Mouse (Mus musculus) mouse embryonic stem cell (cell line): ENCODE measurements around the gene Rnf185.

Source experiments
- in situ Hi-C, 2 experiments: fragments of 300-500 bp; cut with MboI; formaldehyde crosslinking; loops; 1 replicate in 1 of 2; 3 replicates in 1 of 2; pipeline ENCODE4 v1.14.3; 2019 to 2020; ENCODE audit warnings: low sequenced_read_pairs in 2 of 2, low pct_unique_long_range_greater_than_20kb in 1 of 2, mixed read lengths in 1 of 2; ENCODE audit not compliant: unreplicated experiment in 1 of 2

The Rnf185 gene

DNA sequence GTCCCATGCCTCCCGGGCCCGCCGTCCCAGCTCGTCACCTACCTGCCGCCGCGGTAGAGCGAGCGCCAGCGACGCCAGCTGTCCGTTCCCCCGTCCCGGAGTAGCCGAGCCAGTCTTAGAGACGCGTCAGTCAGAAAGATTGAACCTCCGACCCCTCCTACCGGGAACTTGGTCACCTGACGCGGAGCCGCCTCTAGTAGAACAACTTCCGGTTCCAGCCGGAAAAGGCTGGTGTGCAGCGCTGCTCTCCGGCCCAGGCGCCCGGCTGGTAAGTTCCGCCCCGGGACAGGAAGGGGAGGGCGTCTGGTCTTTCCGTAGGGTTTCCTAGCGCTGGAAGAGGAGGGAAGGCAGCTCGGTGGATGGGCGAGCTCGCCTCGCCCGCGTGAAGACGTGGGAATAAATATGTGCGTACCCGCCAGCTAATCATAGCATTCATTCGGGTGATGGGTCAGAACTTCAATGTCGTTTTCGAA lies at the start of gene Rnf185:
Gene Rnf185, minus strand, starts transcription at position 197 of the 473 bp plus-strand sequence.
- in situ Hi-C loops, result no loop called here

DNA sequence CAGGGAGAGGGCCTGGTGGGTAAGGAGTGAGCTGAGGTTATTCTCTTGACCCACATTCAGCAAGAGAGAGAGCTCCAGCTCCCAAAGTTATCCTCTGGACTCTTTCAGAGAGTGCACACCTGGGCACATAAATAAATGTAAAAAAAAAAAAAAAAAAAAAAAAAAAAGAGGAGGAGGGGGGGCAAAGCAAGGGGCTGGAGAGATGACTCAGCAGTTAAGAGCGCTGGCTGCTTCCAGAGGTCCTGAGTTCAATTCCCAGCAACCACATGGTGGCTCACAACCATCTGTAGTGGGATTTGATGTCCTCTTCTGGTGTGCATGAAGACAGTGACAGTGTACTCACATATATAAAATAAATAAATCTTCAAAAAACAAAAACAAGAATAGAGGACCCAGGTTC lies 45.1 kb upstream of the Rnf185 start:
- in situ Hi-C loops, result no loop called here

DNA sequence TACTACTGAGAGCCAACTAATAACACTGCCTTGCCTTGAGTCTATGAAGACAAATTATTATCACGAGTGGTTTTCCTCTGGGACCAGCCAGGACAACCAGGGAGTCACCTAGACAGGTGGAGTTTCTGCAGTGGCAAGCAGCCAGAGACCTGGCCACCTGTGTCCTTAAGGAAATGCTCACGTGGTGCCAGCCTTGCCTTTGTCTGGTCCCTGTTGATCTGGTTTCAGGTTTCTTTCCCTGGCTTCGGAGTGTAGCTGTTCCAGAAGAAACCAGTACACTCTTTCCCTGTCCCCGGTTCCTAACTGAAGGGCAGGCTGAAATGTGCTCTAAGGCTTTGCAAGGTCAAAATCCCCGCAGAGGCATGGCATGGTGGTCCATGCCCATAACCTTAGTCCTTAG lies 44.6 kb upstream of the Rnf185 start:
- in situ Hi-C loops, result no loop called here

DNA sequence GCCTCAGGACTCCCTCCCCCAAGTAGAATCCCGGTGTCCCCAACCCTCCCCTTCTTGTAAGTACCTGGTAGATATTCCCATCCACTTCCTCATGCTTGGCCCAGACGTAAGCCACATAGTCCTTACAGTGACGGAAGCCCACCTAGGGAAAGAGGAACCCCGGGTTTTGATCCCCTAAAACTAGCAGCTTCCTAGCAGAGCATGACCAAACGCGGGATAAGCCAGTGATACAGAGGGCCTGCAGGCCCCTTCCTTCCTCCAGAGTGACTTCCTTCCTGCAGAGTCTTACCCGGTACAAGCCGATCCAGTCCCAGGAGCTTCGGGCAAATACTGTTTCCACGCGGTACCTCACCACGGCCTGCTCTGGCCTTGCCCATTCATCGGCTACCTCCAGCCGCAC lies 43.3 kb upstream of the Rnf185 start:
- in situ Hi-C loops, result no loop called here

DNA sequence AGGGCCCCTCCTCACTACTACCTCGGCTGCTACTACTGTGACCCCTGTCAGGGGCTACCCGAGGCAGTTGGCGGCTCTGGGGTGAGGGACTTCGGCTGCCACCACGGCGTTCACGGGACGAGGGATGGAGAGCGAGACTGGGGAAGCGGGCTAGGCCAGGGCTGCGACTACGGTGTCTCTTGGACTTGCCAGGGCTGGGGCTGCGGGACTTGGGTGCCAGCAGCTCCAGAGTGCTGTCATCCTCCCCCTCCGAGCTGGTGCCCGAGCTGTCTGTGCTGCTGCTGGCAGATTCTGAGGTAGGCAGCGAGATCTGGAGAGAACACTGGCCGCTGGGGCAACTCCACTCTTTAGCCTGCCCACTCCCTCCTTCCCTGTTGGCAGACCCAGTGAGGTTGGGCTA lies 42.7 kb upstream of the Rnf185 start:
- in situ Hi-C loops, result no loop called here

DNA sequence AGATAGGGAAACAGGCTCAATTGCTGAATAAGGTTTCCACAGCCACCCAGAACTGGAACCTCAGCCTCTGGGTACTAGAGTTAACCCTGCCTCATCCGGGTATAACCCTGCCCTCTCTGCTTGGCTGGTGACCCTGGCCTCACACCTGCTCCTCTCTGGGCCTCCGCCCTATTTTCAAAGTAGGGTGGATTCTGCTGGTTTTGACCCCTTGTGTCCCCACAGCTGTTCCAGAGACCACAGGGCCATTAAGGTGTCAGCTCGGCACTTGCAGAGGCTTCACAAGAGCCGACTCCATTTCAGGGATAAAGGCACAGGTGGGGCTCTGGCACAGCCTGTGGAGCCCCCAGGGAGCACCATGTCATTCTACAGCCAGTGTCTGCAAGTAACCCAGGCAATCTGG lies 40.6 kb upstream of the Rnf185 start:
- in situ Hi-C loops, result no loop called here

DNA sequence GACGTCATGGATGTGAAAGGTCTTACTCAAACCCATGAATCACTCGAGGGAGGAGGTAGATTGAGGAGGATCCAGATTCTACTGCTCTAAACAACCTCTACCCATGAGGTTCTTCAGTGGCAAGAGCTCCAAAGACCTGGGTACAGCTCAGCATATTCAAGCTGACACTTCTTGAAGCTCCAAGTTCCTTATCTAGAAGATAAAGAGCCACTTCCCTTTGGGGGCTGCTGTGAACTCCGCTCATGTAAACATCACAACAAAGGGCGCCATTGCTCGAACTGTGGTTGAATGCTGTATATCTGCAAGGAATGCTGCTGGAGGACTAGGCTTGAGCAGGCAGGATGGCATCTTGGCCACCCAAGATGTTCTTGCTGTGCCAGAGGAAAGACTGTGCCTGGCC lies 36.9 kb upstream of the Rnf185 start:
- in situ Hi-C loops, result no loop called here

DNA sequence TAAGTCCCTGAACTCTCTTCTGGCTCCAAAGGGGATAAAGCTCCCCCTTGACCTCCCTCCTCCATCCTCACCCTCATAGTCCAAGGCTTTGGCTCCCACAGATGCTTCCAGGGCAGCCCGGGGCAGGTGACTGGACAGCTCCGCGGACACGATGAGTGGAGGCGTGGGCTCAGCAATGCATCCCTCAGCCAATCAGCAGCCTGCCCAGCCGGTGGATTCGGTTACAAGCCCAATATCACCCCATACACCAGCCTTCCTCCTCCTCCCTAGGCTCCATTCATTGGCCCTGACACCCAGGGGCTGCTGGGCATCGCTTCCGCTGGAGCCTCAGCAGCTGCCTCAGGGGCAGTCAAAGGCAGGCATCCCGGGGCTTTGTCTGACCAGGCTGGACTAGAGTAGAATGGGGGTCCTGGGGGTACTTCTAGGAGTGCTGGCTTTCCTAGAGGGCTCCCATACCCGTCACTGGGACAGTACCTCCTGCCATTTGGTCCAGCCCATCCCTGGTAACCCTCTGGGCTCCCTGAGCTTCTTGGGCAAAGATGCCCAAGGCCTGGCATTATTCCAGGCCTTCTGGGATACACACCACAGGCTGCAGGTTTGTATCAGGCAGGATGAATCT lies 35.9 kb upstream of the Rnf185 start, which contains the start of gene Pla2g3:
Gene Pla2g3, plus strand, starts transcription at position 333 of the 619 bp plus-strand sequence.
- in situ Hi-C loops, result no loop called here

DNA sequence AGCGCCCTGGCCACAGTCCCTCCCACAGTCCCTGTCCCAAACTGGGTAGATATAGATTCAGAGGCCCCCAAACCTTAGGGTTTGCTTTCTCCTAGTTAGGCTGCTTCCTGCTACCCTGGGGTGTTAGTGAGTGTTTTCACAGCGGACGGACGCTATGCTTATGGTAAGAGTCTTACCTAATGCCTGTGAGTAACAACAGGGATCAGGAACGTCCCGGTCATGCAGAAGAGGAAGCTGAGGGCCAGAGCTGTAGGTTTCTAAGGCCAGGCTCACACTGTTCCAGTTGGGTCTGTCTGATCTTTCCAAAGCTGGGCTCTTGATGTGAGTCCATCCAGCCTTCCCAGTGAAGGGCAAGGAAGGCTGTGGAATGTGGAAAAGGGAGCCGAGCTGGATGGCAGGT lies 34.2 kb upstream of the Rnf185 start:
- in situ Hi-C loops, result no loop called here

DNA sequence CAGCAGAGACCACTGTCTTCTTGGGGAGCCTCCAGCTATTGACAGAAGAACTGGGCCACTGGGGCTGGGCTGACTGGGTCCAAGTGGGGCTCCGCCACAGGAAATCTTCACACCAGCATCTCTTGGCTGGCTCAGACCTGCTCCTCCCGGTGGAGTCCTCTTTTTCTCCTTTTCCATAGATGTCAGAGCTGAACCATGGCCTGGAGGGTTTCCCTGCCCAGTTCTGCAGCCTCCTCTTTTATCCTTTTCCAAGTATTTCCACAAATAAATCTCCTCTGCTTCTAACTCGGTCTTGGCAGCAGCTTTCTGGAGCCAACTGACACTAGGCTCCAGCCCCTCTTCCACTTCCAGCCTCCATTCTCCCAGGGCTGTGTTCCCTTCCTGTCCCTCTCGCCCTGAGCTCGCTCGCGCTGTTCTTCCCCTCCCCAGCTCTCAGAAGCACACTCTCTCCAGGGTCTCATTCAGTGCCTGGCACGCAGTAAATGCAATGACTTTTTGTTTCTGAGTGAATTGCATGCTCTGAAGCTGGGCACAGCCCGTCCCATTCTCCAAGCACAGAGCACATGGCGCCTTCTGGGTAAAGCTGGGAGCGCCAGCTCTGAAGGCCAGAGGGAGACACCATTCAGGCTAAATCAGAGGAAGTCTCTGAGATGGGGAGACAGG lies 31.9 kb upstream of the Rnf185 start:
- in situ Hi-C loops, result no loop called here

DNA sequence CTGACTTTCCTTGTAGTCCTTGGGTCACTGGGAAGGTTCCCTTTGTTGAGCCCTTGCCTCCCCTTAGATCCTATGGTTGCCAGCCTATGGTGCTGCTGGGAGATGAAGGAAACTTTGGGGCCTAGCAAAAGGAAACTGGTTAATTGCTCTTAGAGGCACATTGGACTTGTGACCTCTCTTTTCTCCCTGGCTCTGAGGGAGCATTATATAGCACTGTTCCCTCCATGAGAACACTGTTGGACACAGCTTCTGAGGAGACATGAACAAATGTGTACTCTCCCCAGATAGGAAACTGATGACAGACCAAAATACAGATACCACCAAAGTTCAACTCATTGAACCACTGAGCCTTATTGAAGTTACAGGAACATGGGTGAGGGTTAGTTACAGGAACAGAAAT lies 23.3 kb upstream of the Rnf185 start:
- in situ Hi-C loops, result no loop called here

DNA sequence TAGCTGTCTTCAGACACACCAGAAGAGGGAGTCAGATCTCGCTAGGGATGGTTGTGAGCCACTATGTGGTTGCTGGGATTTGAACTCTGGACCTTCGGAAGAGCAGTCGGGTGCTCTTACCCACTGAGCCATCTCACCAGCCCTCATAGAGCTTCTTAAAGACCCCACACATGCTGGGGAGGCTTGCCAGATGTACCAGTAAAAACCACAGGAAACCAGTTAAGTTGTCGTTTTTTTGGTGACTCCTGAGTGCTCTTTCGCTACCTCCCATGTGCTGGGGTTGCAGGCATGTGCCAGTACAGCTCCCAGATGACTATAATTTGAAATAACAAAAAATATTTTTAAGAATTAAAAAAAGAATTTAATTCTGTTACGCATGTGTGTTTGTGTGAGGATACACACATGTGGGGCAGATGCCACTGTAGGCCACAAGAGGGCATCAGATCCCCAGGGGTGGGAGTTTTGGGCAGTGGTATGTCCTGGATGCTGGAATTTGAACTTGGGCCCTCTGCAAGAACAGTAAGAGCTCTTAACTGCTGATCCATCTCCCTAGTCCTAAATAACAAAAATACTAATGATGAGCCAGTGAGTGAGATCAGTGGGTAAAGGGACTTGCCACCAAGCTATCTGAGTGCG lies 22.4 kb upstream of the Rnf185 start:
- in situ Hi-C loops, result loop anchor here (5.0 kb wide), 2 partner anchors 33 to 38 kb away; partner anchors contain the start of gene Selenom (in 1 of the 2)

DNA sequence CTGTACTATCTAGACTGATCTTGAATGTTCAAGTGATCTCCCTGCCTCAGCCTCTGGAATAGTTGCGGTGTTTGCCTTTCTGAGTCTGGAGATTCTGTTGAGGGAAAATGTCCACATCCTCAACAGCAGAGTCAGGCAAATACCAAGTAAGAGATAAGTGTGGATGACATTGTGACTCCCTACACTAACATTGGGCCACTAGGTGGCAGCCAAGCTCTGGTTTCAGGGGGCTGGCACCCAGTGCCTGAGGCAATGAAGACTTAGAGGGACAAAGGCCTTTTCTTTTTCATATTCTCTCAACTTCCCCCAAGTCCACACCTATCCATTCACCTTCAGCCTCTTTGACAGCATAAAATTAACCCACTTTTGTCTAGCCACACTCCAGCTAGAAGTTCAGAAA lies 20.3 kb upstream of the Rnf185 start:
- in situ Hi-C loops, result loop anchor here (5.0 kb wide), 2 partner anchors 35 to 40 kb away; partner anchors contain the start of gene Selenom (in 1 of the 2)

DNA sequence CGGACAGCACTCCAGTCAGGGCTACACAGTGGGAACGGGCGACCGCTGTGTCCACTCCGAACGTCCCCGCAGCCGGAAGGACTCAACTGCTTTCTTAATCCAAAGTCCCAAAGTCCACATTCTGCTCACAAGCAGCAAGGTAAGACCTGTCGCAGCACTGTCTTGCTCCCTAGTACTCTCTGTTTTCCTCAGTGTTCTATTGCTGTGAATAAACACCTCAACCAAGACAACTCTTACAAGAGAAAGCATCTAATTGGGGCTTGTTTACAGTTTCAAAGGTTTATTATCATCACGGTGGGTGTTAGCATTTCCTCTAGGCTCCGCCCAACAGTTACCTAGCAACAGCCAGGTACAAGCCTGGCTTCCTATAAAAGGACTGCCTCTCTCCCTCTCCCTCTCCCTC lies 19.3 kb upstream of the Rnf185 start:
- in situ Hi-C loops, result loop anchor here (5.0 kb wide), 2 partner anchors 36 to 41 kb away; partner anchors contain the start of gene Selenom (in 1 of the 2)

DNA sequence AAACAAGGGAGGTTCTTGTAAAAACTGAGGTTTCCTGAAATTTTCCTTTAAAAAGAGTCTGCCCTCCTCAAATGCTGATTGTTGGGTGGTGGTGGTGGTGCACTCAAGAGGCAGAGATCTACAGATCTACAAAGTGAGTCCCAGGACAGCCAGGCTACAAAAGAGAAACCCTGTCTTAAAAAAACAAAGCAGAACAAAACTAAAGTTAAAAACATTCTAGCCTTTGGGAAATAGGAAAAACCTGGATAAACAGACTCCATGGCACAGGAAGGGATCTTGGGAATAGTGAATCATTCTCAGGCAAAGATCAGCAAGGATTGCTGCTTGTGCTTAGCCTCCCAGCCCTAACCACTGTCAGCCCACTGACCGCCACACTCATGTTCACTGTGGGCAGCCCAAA lies 10.7 kb upstream of the Rnf185 start:
- in situ Hi-C loops, result no loop called here

DNA sequence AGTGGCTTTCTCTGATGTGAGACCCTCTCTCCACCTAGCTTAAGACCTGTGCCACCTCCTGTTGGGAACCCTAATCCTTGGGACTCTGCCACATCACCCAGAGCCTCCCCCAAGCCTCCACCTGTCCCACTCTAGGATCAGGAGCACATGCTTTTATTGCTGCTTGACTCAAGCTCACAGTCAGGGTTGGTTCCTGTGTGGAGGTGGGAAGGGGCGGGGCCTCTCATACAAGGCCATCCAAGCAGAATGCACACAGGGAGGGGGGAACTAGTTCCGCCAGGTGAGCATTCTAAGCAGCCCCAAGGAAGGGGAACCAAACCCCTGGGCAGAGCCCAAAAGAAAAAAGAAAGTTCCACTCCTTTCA lies 6.9 kb upstream of the Rnf185 start:
- in situ Hi-C loops, result no loop called here

DNA sequence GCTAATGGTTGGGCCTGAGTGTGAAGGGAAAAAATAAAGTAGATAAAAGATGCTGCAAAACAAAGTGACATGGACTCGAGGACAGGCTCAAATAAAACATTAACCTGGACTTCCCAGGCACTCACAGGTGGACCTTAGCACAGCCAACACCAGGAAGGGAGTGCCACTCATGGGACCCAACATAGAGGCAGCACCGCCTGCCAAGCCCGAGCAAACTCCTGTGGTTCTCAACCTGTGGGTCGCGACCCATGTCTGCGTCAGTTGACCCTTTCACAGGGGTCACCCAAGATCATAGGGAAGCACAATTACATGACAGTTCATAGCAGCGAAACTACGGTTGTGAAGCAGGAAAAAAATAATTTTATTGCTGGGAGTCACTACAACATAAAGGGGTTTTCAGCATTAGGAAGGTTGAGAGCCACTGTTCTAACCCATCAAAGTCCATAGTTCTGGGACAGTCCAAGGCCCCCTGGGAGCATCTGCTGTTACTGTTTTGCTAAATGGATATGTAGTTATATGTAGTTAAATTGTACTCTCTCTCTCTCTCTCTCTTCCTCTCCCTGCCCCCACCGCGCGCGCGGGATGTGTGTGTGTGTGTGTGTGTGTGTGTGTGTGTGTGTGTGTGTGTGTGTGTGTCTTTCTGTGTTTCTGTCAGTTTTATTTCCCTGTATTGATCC lies 6.4 kb upstream of the Rnf185 start:
- in situ Hi-C loops, result no loop called here

DNA sequence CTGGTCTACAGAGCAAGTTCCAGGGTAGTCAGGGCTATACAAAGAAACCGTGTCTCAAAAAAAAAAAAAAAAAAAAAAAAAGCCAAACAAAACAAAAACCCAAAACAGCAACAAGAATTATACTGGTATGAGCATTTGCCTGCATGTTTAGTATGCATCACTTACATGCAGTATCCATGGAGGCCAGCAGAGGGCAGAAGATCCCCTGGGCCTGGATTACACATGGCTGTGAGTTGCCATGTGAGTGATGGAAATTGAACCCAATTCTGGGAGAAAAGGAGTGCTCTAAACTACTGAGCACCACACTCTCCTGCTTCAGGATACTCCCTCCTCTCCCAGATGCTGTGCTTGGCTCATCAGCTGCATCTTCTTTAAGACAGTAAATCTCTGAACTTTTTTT lies 4.2 kb upstream of the Rnf185 start:
- in situ Hi-C loops, result no loop called here

DNA sequence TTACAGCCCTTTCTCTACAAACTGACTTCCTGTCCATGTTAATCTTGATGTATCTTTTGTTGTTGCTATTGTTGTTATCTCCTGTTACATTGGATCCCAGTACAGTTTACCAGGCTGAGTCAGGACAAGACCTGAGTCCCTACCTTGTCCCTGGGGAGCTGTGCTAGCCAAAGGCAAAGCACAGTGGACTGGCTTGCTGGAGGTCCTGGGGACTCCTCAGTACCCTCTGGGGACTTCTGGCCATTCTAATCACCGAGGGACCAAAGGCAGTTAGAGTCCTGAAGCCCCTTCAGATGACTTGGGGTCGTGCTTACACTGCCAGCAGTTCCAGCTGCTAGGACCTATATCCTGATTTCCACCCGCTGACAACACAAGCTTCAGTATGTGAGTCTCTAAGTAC lies 2.3 kb upstream of the Rnf185 start:
- in situ Hi-C loops, result no loop called here
